Mouse (Mus musculus) MEL (cell line): Measurements from ENCODE around the gene Grik1. TPM values are rescaled to one million over a fixed set of nuclear protein-coding genes. Genes with fewer than 3 reads are reported as not detected.

Experiments used
- DNase-seq: peaks from one replicate; pipeline ENCODE4 v3.0.0; 2011; ENCODE audit warnings: low read depth, low spot score
- H3K27ac ChIP-seq: 2 replicates; pipeline ENCODE4 v1.5.1; 2012; ENCODE audit warnings: low read depth, mild to moderate bottlenecking, control low read depth, low read length, moderate library complexity; ENCODE audit not compliant: control insufficient read depth
- H3K27me3 ChIP-seq, 2 experiments: fragments of 150-350 bp in 1 of 2; sonication (generic) in 1 of 2; 2 replicates each; pipeline ENCODE4 v1.6.1; 2012; ENCODE audit warnings: low read length in 2 of 2, mild to moderate bottlenecking in 2 of 2, improper control_type of control experiment in 1 of 2, moderate library complexity in 1 of 2; ENCODE audit not compliant: insufficient read depth in 2 of 2, control insufficient read depth in 1 of 2
- H3K36me3 ChIP-seq, 2 experiments: 2 replicates each; pipeline ENCODE4 v1.6.1; 2012 to 2014; ENCODE audit warnings: low read length in 2 of 2, improper control_type of control experiment in 1 of 2, inconsistent platforms in 1 of 2, mild to moderate bottlenecking in 1 of 2; ENCODE audit not compliant: insufficient read depth in 2 of 2, control insufficient read depth in 1 of 2
- H3K4me1 ChIP-seq, 2 experiments: fragments of 150-350 bp in 1 of 2; sonication (generic) in 1 of 2; 2 replicates each; pipeline ENCODE4 v1.6.1; 2012; ENCODE audit warnings: low read length in 2 of 2, improper control_type of control experiment in 1 of 2, mild to moderate bottlenecking in 1 of 2; ENCODE audit not compliant: insufficient read depth in 2 of 2, control insufficient read depth in 1 of 2
- H3K4me3 ChIP-seq, 2 experiments: fragments of 150-350 bp in 1 of 2; sonication (generic) in 1 of 2; 2 replicates each; pipeline ENCODE4 v1.5.1; 2012; ENCODE audit warnings: low read depth in 2 of 2, low read length in 2 of 2, mild to moderate bottlenecking in 2 of 2, moderate library complexity in 2 of 2, control low read depth in 1 of 2, improper control_type of control experiment in 1 of 2; ENCODE audit not compliant: control insufficient read depth in 1 of 2, insufficient read depth in 1 of 2
- H3K79me2 ChIP-seq: 2 replicates; pipeline ENCODE4 v1.6.1; 2012; ENCODE audit warnings: mild to moderate bottlenecking, low read length, moderate library complexity; ENCODE audit not compliant: control insufficient read depth, poor library complexity, insufficient read depth
- H3K9ac ChIP-seq: 2 replicates; pipeline ENCODE4 v1.6.1; 2012; ENCODE audit warnings: low read depth, mild to moderate bottlenecking, control low read depth, low read length, moderate library complexity; ENCODE audit not compliant: control insufficient read depth, poor library complexity, severe bottlenecking
- H3K9me3 ChIP-seq: fragments of 150-350 bp; sonication (generic); replicated peaks from 2 replicates; pipeline ENCODE4 v1.6.1; 2012; ENCODE audit warnings: mild to moderate bottlenecking, low read length, improper control_type of control experiment, moderate library complexity; ENCODE audit not compliant: insufficient read depth
- BHLHE40 ChIP-seq: IDR thresholded peaks from 2 replicates; pipeline ENCODE4 v1.6.1; 2012; ENCODE audit warnings: low read depth, mild to moderate bottlenecking, inconsistent platforms, low read length, improper control_type of control experiment, borderline replicate concordance
- CHD1 ChIP-seq: IDR thresholded peaks from 2 replicates; pipeline ENCODE4 v1.6.1; 2012; ENCODE audit warnings: low read depth, mild to moderate bottlenecking, inconsistent platforms, low read length, improper control_type of control experiment
- ELF1 ChIP-seq: IDR thresholded peaks from 2 replicates; pipeline ENCODE4 v1.6.1; 2014; ENCODE audit warnings: low read depth, mild to moderate bottlenecking, inconsistent platforms, low read length, improper control_type of control experiment, moderate library complexity
- EP300 ChIP-seq, 2 experiments: IDR thresholded peaks; 2 replicates each; pipeline ENCODE4 v1.6.1; 2011; ENCODE audit warnings: improper control_type of control experiment in 2 of 2, low read length in 2 of 2, low read depth in 1 of 2, mild to moderate bottlenecking in 1 of 2
- GATA1 ChIP-seq: IDR thresholded peaks from 2 replicates; pipeline ENCODE4 v1.6.1; 2011; ENCODE audit warnings: low read depth, low read length, improper control_type of control experiment
- KAT2A ChIP-seq: conservative IDR thresholded peaks from 2 replicates; pipeline ENCODE4 v1.6.1; 2012; ENCODE audit warnings: low read depth, low read length, improper control_type of control experiment, inconsistent platforms
- MAFK ChIP-seq: IDR thresholded peaks from 2 replicates; pipeline ENCODE4 v1.6.1; 2011; ENCODE audit warnings: low read depth, mild to moderate bottlenecking, low read length, improper control_type of control experiment, borderline replicate concordance
- MAZ ChIP-seq: IDR thresholded peaks from 2 replicates; pipeline ENCODE4 v1.6.1; 2012; ENCODE audit warnings: low read depth, mild to moderate bottlenecking, inconsistent platforms, low read length, improper control_type of control experiment
- MEF2A ChIP-seq: IDR thresholded peaks from 2 replicates; pipeline ENCODE4 v1.6.1; 2014; ENCODE audit warnings: low read depth, mild to moderate bottlenecking, inconsistent platforms, low read length, improper control_type of control experiment; ENCODE audit not compliant: poor library complexity, insufficient replicate concordance, severe bottlenecking; ENCODE audit errors: extremely low read depth
- MXI1 ChIP-seq: IDR thresholded peaks from 2 replicates; pipeline ENCODE4 v1.6.1; 2011; ENCODE audit warnings: mild to moderate bottlenecking, low read depth, low read length, improper control_type of control experiment
- MYB ChIP-seq: IDR thresholded peaks from 2 replicates; pipeline ENCODE4 v1.6.1; 2011; ENCODE audit warnings: mild to moderate bottlenecking, low read depth, low read length, improper control_type of control experiment
- NRF1 ChIP-seq: IDR thresholded peaks from 2 replicates; pipeline ENCODE4 v1.6.1; 2014; ENCODE audit warnings: low read depth, mild to moderate bottlenecking, inconsistent platforms, low read length, improper control_type of control experiment, moderate library complexity; ENCODE audit not compliant: poor library complexity, insufficient read depth, severe bottlenecking
- SIN3A ChIP-seq: IDR thresholded peaks from 2 replicates; pipeline ENCODE4 v1.6.1; 2012; ENCODE audit warnings: low read length, improper control_type of control experiment, inconsistent platforms
- SMC3 ChIP-seq: IDR thresholded peaks from 2 replicates; pipeline ENCODE4 v1.6.1; 2011; ENCODE audit warnings: low read depth, low read length, improper control_type of control experiment
- TAL1 ChIP-seq: IDR thresholded peaks from 2 replicates; pipeline ENCODE4 v1.6.1; 2012; ENCODE audit warnings: mild to moderate bottlenecking, inconsistent platforms, low read length, moderate library complexity, mixed read lengths
- TBP ChIP-seq: IDR thresholded peaks from 2 replicates; pipeline ENCODE4 v1.8.0; 2011; ENCODE audit warnings: low read depth, low read length, improper control_type of control experiment
- TCF12 ChIP-seq: IDR thresholded peaks from 2 replicates; pipeline ENCODE4 v1.6.1; 2014; ENCODE audit warnings: low read depth, mild to moderate bottlenecking, inconsistent platforms, low read length, improper control_type of control experiment, moderate library complexity
- UBTF ChIP-seq: IDR thresholded peaks from 2 replicates; pipeline ENCODE4 v1.6.1; 2012; ENCODE audit warnings: low read depth, mild to moderate bottlenecking, inconsistent platforms, low read length, improper control_type of control experiment, moderate library complexity, borderline replicate concordance; ENCODE audit not compliant: insufficient read depth
- USF2 ChIP-seq, 2 experiments: IDR thresholded peaks; 2 replicates each; pipeline ENCODE4 v1.6.1; 2011 to 2012; ENCODE audit warnings: improper control_type of control experiment in 2 of 2, low read length in 2 of 2, borderline replicate concordance in 1 of 2, inconsistent platforms in 1 of 2, low read depth in 1 of 2, mild to moderate bottlenecking in 1 of 2; ENCODE audit not compliant: insufficient read depth in 1 of 2
- ZMIZ1 ChIP-seq: IDR thresholded peaks from 2 replicates; pipeline ENCODE4 v1.6.1; 2012; ENCODE audit warnings: low read depth, mild to moderate bottlenecking, inconsistent platforms, low read length, improper control_type of control experiment, moderate library complexity
- ZNF384 ChIP-seq: IDR thresholded peaks from 2 replicates; pipeline ENCODE4 v1.6.1; 2012; ENCODE audit warnings: low read depth, mild to moderate bottlenecking, inconsistent platforms, low read length, improper control_type of control experiment
- polyA plus RNA-seq, 2 experiments: library from polyadenylated mRNA; stranded (reverse) in 1 of 2; unstranded in 1 of 2; fragments of >175 nt in 1 of 2; fragments of >200 nt in 1 of 2; gene quantifications; 2 replicates each; pipeline versions ENCODE4 v1.2.1 to v1.2.4; 2012; ENCODE audit warnings: low replicate concordance in 2 of 2, low read depth in 1 of 2; ENCODE audit not compliant: insufficient read length in 2 of 2, insufficient read depth in 1 of 2, missing spikeins in 1 of 2
- total RNA-seq: library from RNA; depleted of rRNA; stranded (reverse); fragments of 300-350 nt; gene quantifications from 2 replicates; pipeline ENCODE4 v1.2.3, GENCODE M21; 2012

The Grik1 gene
- total and polyA plus RNA-seq, 3 experiments, result not detected

GRCm38 (mm10) chr16:88141594-88141993, 148.5 kb downstream of the Grik1 start:
- Histone ChIP-seq H3K36me3 (no peaks in the 10 kb centered on the region), H3K79me2 (no peaks in the 10 kb centered on the region), H3K27me3 (no peaks in the 10 kb centered on the region), H3K9ac (no peak overlapping the region), H3K9me3 (no peaks in the 10 kb centered on the region), H3K4me3 (no peak overlapping the region), H3K4me1 (no peaks in the 10 kb centered on the region), H3K27ac (no peak overlapping the region)
- DNase-seq, result no peak
- TF ChIP-seq EP300 (IDR thresholded peaks at IDR 0.05; ENCODE audit: low read depth in 1 of 2, low read length in 2 of 2) (no peak), TBP (no peak), TCF12 (no peak)

DNA sequence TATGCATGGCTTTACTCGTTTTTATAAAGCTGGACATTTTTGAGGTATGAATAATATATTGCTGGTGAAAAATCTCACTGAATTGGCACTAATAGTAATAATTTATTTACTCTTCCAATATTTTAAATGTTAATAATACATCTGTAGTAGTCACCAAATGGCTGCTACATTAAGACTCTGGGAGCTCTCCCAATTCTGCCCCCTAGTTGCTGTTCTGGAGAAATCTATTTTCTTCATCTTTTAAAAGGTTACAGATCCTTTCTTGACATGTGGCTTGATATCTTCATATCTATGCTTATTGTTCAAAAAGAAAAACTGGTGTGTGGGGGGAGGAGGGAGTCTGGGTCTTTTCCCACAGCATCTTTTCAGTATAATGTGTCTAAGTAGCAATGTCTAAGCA, 151.2 kb downstream of the Grik1 start:
- no peak for DNase-seq
- no peak overlapping the region for H3K27ac ChIP-seq
- H3K36me3 ChIP-seq, result no peaks in the 10 kb centered on the region
- no peaks in the 10 kb centered on the region for H3K79me2 ChIP-seq
- no peaks in the 10 kb centered on the region for H3K4me1 ChIP-seq
- TF ChIP-seq ELF1, result no peak
- TF ChIP-seq GATA1, result no peak
- TF ChIP-seq TBP, result no peak
- no peak for TF ChIP-seq KAT2A
- no peak for TF ChIP-seq TAL1
- no peak for TF ChIP-seq UBTF
- no peak for TF ChIP-seq MAZ
- TF ChIP-seq USF2 (IDR thresholded peaks at IDR 0.05; ENCODE audit: borderline replicate concordance in 1 of 2, insufficient read depth in 1 of 2, low read depth in 1 of 2, low read length in 2 of 2), result no peak
- no peak for TF ChIP-seq MYB
- TF ChIP-seq ZMIZ1, result no peak
- TF ChIP-seq NRF1, result no peak
- no peak for TF ChIP-seq MXI1
- TF ChIP-seq BHLHE40, result no peak
- no peak for TF ChIP-seq MEF2A
- no peak for TF ChIP-seq CHD1
- no peak for TF ChIP-seq SMC3
- no peak for TF ChIP-seq ZNF384
- no peak for TF ChIP-seq EP300 (IDR thresholded peaks at IDR 0.05; ENCODE audit: low read depth in 1 of 2, low read length in 2 of 2)
- TF ChIP-seq MAFK, result no peak
- no peak for TF ChIP-seq SIN3A
- H3K27me3 ChIP-seq, result no peaks in the 10 kb centered on the region
- H3K9me3 ChIP-seq, result no peaks in the 10 kb centered on the region
- H3K9ac ChIP-seq, result no peak overlapping the region
- H3K4me3 ChIP-seq, result no peak overlapping the region
